Mouse (Mus musculus) testis, adult 2 months (tissue): ENCODE results near the gene Zfp827.

Experiments used
- CTCF ChIP-seq: fragments of 200-500 bp; IDR thresholded peaks from 2 replicates; pipeline ENCODE4 v1.5.1; 2012; ENCODE audit warnings: low read depth, mild to moderate bottlenecking, inconsistent platforms, low read length, moderate library complexity; ENCODE audit not compliant: control insufficient read depth, insufficient read depth, insufficient replicate concordance
- POLR2A ChIP-seq: fragments of 200-500 bp; IDR thresholded peaks from 2 replicates; pipeline ENCODE4 v1.6.1; 2012; ENCODE audit warnings: low read depth, mild to moderate bottlenecking, inconsistent platforms, low read length, moderate library complexity; ENCODE audit not compliant: control insufficient read depth

DNA sequence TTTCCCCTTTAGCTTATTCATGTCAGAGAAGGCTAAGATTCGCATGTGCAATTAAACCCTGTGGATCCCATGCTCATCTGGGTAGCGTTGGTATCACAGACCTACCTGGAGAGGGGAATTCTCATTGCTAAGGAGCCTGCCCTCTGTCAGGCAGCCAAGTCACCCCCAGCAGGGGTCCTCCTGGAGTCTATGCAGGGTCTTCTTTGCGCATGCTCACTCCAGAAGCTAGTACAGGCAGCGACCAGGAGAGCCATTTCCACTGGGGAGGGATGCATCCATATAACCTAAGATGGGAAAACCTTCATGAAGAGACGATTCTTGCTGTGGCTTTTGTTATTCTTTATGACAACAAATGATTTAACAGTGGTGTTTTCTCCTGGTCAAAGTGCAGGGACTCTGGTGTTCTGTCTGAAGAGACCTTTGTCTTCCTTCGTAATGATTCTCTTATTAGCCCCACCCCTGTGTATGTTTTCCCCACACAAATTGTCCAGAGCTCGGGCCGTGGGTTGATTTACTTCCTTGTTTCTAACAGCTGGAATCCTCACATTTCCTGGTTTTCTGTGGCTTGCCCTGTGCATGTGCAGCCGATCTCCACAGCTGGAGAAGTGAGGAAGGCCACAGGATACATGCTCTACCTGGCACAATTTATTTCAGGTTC, 75.8 kb downstream of the Zfp827 start:
- TF ChIP-seq CTCF, result no peak
- TF ChIP-seq POLR2A, result no peak
